Mouse (Mus musculus): ENCODE measurements around the gene Spink2.
A peak's percentile ranks its signal among the peaks of the same experiment; 100 is the strongest.
"Not testable (repeated sequence)": the region's sequence is repeated elsewhere in the genome, so short reads cannot be mapped to it uniquely, and the experiment has no call there.

The Spink2 gene

GRCm38 (mm10) chr5:77193951-77194350, 17.3 kb downstream of the Spink2 start:
- DNase-seq = peak; percentile 5

GRCm38 (mm10) chr5:77193266-77193665, 18.0 kb downstream of the Spink2 start:
- no peak for DNase-seq

- DNase-seq = no peak
These were observed 19.6 kb downstream of the Spink2 start for GRCm38 (mm10) chr5:77191631-77192030.

GRCm38 (mm10) chr5:77191106-77191505, 20.2 kb downstream of the Spink2 start:
- DNase-seq = no peak

GRCm38 (mm10) chr5:77188738-77189137, 22.5 kb downstream of the Spink2 start:
- DNase-seq = no peak

GRCm38 (mm10) chr5:77185351-77185750, 25.9 kb downstream of the Spink2 start:
- no peak for DNase-seq

- not testable (repeated sequence) for DNase-seq
These were observed 27.4 kb downstream of the Spink2 start for GRCm38 (mm10) chr5:77183876-77184275.

- no peak for DNase-seq
These were observed 27.9 kb downstream of the Spink2 start for GRCm38 (mm10) chr5:77183338-77183737.

- DNase-seq = no peak
These were observed 29.8 kb downstream of the Spink2 start for GRCm38 (mm10) chr5:77181508-77181907.

- DNase-seq = no peak
These were observed 32.3 kb downstream of the Spink2 start for GRCm38 (mm10) chr5:77178976-77179375.

GRCm38 (mm10) chr5:77178008-77178407, 33.3 kb downstream of the Spink2 start:
- DNase-seq = no peak

- DNase-seq = no peak
These were observed 36.5 kb downstream of the Spink2 start for GRCm38 (mm10) chr5:77174779-77175178.

GRCm38 (mm10) chr5:77170593-77170992, 40.7 kb downstream of the Spink2 start:
- peak; percentile 20 for DNase-seq

- no peak for DNase-seq
These were observed 43.8 kb downstream of the Spink2 start for GRCm38 (mm10) chr5:77167306-77167945.

- DNase-seq = no peak
These were observed 45.3 kb downstream of the Spink2 start for GRCm38 (mm10) chr5:77165703-77166625.

GRCm38 (mm10) chr5:77163597-77163996, 47.7 kb downstream of the Spink2 start:
- DNase-seq = no peak

GRCm38 (mm10) chr5:77162566-77162965, 48.7 kb downstream of the Spink2 start:
- no peak for DNase-seq

GRCm38 (mm10) chr5:77157777-77158540, 53.3 kb downstream of the Spink2 start:
- no peak for DNase-seq

GRCm38 (mm10) chr5:77156938-77157337, 54.3 kb downstream of the Spink2 start:
- DNase-seq = no peak

- no peak for DNase-seq
These were observed 55.7 kb downstream of the Spink2 start for GRCm38 (mm10) chr5:77155526-77155925.
